Mouse (Mus musculus) regulatory T cell (primary cell): ENCODE data around the gene Srrm2.

Experiments used
- in situ Hi-C: fragments of 300-600 bp; cut with MboI, MseI; formaldehyde crosslinking; loops from one replicate; pipeline ENCODE4 v1.15.1; 2025; ENCODE audit warnings: high pct_unique_total_duplicates

Gene Srrm2

DNA sequence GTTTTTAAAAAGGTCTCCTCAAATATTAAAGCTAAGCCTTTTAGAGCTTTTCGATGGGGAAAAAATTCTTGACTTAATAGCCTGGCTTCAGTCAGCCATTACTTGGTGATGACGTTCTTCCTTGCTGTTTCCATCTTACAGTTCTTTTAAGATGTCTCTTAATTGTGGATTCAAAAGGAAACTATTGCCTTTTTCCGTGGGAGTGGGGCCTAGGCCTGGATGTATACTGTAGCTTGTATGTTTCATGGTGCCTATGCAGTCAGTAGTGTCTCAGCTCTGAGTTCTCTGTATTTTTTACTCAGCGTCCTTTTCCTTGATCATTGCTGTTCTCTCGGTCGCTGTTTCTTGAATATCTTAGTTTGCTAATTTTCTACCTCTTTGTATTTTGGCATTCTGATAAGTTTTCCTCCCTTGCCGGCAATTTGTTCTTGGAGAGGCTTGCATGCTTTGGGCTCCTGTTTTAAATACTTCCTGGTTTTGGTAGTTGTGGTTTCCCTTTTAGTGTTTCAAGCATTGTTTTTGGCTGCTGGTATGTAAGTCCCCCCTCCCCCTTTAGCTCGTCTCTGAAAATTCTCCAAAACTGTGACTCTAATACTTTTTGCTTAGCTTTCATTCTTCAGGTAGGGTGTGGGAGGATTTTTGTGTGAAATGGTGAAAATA, 14.2 kb downstream of the Srrm2 start:
- in situ Hi-C loops = no loop called here

DNA sequence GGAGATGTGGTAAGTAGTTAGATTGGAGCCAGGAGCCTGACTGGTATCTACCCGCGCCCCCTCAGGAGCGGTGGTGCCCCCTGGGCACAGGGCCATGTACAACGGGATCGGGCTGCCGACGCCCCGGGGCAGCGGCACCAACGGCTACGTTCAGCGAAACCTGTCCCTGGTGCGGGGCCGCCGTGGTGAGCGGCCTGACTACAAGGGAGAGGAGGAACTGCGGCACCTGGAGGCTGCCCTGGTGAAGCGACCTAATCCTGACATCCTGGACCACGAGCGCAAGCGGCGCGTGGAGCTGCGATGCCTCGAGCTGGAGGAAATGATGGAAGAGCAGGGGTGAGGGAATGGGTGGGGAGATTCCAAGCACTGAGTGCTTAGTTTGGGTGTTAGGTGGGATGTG, 16.5 kb downstream of the Srrm2 start:
- in situ Hi-C loops = no loop called here

- in situ Hi-C loops = no loop called here
These were observed 17.6 kb downstream of the Srrm2 start for GRCm38 (mm10) chr17:23807918-23808317.

- in situ Hi-C loops = loop anchor here (5.0 kb wide), 1 partner anchor 38 kb away; no protein-coding TSS in a partner anchor
These were observed 25.3 kb downstream of the Srrm2 start for GRCm38 (mm10) chr17:23815641-23816040.

DNA sequence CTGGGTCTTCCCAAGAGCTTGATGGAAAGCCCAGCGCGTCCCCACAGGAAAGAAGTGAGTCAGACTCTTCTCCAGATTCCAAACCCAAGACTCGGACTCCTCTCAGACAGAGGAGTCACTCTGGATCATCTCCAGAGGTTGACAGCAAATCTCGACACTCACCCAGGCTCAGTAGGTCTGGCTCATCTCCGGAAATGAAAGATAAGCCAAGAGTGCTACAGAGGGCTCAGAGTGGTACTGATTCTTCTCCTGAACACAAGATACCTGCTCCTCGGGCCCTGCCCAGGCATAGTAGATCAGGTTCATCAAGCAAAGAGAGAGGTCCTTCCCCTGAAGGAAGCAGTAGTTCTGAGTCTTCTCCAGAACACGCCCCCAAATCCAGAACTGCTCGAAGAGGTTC, 28.2 kb downstream of the Srrm2 start:
- in situ Hi-C loops = loop anchor here (5.0 kb wide), 1 partner anchor 41 kb away; no protein-coding TSS in a partner anchor

DNA sequence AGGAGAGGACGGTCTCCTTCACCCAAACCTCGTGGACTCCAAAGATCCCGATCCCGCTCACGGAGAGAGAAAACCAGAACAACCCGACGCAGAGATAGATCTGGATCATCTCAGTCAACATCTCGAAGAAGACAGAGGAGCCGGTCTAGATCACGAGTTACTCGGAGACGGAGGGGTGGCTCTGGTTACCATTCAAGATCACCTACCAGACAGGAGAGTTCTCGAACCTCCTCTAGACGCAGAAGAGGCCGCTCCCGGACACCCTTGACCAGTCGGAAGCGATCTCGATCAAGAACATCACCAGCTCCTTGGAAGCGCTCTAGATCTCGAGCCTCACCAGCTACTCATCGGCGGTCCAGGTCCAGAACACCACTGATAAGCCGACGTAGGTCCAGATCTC, 28.9 kb downstream of the Srrm2 start:
- in situ Hi-C loops = loop anchor here (5.0 kb wide), 1 partner anchor 42 kb away; no protein-coding TSS in a partner anchor

DNA sequence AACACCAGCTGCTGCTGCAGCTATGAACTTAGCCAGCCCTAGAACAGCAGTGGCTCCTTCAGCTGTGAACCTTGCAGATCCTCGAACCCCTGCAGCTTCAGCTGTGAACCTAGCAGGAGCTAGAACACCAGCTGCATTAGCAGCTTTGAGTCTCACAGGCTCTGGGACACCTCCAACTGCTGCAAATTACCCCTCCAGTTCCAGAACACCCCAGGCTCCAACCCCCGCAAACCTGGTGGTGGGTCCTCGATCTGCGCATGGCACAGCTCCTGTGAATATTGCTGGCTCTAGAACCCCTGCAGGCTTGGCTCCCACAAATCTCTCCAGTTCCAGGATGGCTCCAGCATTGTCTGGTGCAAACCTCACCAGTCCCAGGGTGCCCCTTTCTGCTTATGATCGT, 30.4 kb downstream of the Srrm2 start:
- in situ Hi-C loops = no loop called here

DNA sequence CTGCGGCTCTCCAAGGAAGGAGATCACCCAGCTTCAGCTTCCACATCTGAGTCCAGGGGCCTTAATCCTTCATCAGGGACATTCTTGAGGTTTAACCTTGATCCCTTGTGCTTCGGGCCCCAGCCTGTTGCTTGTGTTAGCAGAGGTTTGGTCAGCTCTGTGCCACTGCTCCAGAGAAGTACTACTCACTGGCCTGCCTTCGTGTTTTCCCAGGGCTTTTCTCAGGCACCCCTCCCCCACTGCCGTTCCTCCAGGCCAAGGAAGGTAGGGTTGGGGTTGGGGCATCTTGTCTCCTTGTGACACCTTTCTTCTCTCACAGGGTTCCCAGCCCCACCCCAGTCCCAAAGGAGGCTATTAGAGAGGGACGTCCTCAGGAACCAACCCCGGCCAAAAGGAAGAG, 31.8 kb downstream of the Srrm2 start:
- in situ Hi-C loops = no loop called here

DNA sequence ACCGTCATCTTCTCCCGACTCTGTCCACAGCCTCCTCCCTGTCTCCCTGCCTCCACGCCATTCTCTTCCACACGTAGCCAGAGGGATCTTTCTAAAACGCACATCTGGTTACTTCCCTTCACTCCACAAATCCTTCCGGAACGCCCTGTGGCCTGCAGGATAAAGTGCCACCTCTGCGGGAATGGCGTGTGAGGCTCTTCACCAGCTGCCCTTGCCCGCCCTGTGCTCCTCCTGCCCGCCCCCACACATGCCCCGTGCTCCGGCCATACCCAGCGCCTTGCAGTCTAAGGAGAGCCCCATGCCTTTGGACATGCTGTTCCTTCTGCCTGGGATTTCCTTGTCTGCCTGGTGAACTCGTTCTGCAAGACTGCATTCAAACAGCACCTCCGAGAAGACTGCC, 32.7 kb downstream of the Srrm2 start:
- in situ Hi-C loops = no loop called here

GRCm38 (mm10) chr17:23823614-23824013, 33.3 kb downstream of the Srrm2 start:
- in situ Hi-C loops = no loop called here

DNA sequence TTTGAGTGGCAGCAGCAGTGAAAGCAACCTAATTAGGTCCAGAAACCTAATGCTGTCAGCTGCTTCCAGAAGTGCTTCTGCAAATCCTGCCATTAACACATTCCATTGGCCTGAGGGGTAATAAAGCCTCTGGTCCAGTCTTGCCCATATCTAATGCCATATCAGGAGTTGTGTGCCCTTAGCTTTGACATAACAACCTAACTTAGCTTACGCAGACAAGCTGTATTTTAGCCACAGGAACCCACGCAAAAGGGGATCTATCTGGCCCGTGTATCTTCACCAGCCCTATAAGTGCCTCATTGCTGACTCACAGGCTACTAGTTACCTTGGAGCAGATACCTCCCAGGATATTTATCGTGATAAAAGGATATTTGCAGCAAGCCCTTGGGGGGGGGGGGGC, 35.3 kb downstream of the Srrm2 start:
- in situ Hi-C loops = no loop called here

GRCm38 (mm10) chr17:23828271-23829001, 38.1 kb downstream of the Srrm2 start:
- in situ Hi-C loops = no loop called here

DNA sequence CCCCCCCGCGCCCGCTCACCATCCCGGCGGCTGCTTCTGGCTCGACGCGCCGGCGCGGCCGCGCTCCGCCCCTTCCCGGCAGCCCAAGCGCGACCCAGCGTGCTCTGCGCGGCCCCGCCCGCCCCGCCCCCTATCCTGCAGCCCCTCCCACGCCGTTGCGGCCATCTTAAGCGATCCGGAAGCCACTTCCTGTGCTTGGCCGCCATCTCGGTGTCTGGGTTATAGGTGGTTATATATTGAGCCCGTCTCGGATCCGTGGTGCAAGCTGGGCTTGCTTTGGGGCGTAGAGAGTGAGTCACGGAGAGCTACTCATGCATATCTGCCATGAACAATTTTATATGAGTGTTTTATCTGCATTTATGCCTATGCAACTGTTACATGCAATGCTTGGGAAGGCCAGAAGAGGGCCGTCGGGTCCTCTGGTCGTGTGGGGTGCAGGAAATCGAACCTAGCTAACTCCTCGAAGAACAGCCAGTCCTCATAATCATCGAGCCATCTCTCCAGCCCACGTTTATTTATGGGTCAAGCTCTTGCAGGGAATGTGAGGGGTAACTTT, 38.8 kb downstream of the Srrm2 start, which contains the start of gene Elob:
Gene Elob, minus strand, starts transcription at position 73 of the 556 bp plus-strand sequence.
- in situ Hi-C loops = no loop called here

GRCm38 (mm10) chr17:23831201-23831600, 40.9 kb downstream of the Srrm2 start:
- in situ Hi-C loops = no loop called here

- in situ Hi-C loops = no loop called here
These were observed 45.8 kb downstream of the Srrm2 start, which contains the start of gene Prss33 for GRCm38 (mm10) chr17:23836006-23836575. TSS of gene Prss33 (minus strand) at chr17:23836056.

DNA sequence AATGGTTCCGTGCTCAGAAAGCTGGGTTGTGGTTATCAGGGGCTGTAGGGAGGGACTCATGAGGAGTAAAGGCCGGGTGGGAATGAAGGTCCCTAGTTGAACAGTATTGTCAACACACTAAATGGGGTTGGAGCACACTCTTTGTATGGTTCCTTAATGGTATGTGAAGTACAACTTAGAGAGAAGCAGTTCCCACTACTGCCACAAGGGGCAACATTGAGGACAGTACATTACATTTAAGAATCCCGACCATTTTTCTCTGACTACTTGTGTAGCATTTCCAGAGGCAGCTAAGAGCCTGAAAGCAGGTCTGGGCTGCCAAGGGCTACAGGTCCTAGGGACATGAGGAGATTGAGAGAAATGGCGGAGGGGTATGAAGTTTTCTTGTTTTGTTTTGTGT, 50.8 kb downstream of the Srrm2 start:
- in situ Hi-C loops = no loop called here

DNA sequence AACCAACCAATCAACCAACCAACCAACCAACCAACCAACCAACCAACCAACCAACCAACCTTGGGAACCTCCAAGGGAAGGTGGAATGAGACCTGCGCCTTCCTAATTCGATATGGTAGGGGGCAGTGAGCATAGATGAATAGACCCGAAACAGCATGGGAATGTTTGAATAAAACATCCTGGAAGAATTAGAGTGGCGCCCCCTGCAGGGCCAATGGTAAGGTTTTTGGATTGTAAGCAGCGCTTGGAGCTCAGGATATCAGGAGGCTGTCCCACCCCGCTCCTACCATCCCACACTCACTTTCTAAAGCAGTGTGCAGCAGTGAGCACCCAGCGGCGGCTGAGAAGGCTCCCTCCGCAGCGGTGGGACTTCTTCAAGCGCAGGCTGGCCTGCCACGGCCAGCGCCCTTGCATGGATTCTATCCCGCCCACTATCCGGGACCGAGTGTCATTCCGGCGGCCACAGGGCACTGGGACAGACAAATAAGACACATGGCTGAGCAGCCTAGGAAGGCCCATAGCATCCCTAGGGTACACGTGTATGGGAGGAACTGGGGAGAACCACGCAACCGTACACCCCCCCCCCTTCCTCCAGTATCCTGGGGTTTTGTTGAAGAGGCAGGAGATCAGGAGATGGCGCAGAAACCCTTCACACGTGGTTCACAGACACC, 52.9 kb downstream of the Srrm2 start:
- in situ Hi-C loops = no loop called here

DNA sequence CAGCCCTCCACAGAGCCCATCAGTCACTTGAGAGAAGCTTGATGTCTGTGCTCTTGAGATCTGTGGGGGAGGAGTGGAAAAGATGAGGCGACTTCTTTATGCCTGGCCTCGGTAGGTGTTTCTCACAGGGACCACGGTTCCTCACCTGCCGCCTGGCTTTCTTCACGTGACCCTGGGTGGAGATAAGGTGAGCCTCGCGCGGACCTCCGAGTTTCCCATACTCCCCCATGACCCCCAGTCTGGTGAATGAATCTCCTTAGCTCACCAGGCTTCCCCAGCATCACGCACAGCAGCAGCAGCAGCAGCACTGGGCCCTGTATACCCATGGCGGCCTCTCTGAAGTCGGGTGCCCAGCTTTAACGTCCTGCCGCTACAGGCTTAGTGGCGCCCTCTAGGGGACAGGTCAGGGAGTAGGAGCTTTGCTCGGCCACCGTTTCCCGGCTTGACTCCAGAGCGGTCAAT, 53.5 kb downstream of the Srrm2 start, which contains the start of the genes Prss32 and Prss41:
Gene Prss32, plus strand, starts transcription at position 44 of the 462 bp plus-strand sequence.
Gene Prss41, minus strand, starts transcription at position 361 of the 462 bp plus-strand sequence.
- in situ Hi-C loops = no loop called here

- in situ Hi-C loops = loop anchor here (5.0 kb wide), 1 partner anchor 107 kb away; the partner anchor contains the start of gene Sbpl
These were observed 59.7 kb downstream of the Srrm2 start for GRCm38 (mm10) chr17:23850028-23850427.

DNA sequence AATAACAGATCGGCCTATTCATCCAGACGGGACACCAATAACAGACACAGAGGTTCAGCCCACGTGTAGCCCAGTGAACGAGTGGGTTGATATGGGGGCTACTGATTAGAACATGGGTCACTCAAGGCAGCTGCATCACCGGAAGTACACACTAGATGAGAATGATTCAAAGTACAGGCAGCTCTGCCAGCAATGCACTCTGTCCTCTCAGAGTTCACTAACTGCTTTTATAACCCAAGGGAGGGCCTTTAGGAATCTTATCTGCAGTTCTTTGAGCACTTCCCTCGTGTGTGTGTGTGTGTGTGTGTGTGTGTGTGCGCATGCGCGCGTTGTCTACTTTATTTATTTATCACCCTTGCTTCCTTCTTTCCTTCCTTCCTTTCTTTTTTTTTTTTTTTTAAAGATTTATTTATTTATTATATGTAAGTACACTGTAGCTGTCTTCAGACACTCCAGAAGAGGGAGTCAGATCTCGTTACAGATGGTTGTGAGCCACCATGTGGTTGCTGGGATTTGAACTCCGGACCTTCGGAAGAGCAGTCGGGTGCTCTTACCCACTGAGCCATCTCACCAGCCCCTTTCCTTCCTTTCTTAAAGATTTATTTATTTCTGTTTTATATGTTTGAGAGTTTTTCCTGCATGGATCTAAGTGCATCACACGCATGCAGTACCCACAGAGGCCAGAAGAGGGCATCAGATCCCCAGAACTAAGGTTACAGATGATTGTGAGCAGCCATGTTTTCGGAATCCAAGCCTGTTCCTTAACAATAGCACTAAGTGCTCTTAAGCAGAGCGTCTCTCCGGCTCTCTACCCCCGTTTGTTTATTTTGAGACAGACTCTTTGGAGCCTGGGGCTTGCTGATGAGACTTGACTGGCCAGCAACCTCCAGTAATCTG, 60.8 kb downstream of the Srrm2 start:
- in situ Hi-C loops = loop anchor here (5.0 kb wide), 1 partner anchor 106 kb away; the partner anchor contains the start of gene Sbpl
